Mouse (Mus musculus): ENCODE measurements around the gene AI481877. TPM values are rescaled to one million over a fixed set of nuclear protein-coding genes. Genes with fewer than 3 reads are reported as not detected.

AI481877 gene
- polyA plus RNA-seq, 1 experiment from 2014 or later = 0.15 TPM

- Histone ChIP-seq H3K36me3 (ENCODE audit: control insufficient read depth, insufficient read depth, low read length) (peaks cover 5% of the 10 kb centered on the region; the same call in 1 of the 2 replicates), H3K4me3 (replicated peaks; ENCODE audit: low read length) (no peak overlapping the region), H3K27ac (ENCODE audit: low read length) (no peak overlapping the region), H3K4me1 (ENCODE audit: control insufficient read depth, insufficient read depth, low read length) (no peaks in the 10 kb centered on the region), H3K9ac (ENCODE audit: low read length) (no peak overlapping the region), H3K9me3 (replicated peaks; ENCODE audit: control insufficient read depth, low read length) (0 out of 2 replicates have a peak, but pooled peaks cover 2% of the 10 kb centered on the region), H3K27me3 (ENCODE audit: control insufficient read depth, insufficient read depth, low read length) (no peaks in the 10 kb centered on the region), H3K4me2 (ENCODE audit: low read depth, low read length) (no peak overlapping the region)
- WGBS = 40% methylated on average over 3 of the region's 3 CpGs
- no peak for ATAC-seq (ENCODE audit: insufficient read depth, low FRiP score)
Observed at GRCm38 (mm10) chr4:59047222-59047621, 91.6 kb downstream of the AI481877 start.

DNA sequence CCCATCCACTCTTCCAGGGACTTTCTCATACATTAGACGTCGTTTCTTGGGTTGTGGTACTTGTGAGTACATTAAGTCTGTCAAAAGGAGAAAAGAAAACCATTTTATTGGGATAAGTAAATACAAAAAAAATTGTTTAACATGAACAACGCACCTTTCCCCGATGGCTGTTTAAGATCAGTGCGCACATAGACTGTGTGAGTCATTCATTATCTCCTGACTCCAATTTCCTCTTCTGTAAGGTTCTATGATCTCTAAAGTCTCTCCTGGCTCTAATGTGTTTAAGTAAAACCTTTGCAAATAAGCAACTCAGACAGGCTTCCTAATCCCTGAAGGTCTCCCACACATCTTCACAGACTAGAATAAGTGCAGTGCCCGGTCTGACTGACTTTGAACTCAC, 94.9 kb downstream of the AI481877 start:
- peaks cover 10% of the 10 kb centered on the region; the same call in 1 of the 2 replicates for H3K36me3 ChIP-seq (ENCODE audit: control insufficient read depth, insufficient read depth, low read length)
- no peak for ATAC-seq (ENCODE audit: insufficient read depth, low FRiP score)
- H3K27me3 ChIP-seq (ENCODE audit: control insufficient read depth, insufficient read depth, low read length) = no peaks in the 10 kb centered on the region
- no peak overlapping the region for H3K4me3 ChIP-seq (replicated peaks; ENCODE audit: low read length)
- H3K9ac ChIP-seq (ENCODE audit: low read length) = no peak overlapping the region
- no peaks in the 10 kb centered on the region for H3K4me1 ChIP-seq (ENCODE audit: control insufficient read depth, insufficient read depth, low read length)
- 52% methylated on average over 6 of the region's 6 CpGs for WGBS
- 0 out of 2 replicates have a peak, but pooled peaks cover 2% of the 10 kb centered on the region for H3K9me3 ChIP-seq (replicated peaks; ENCODE audit: control insufficient read depth, low read length)
- no peak overlapping the region for H3K4me2 ChIP-seq (ENCODE audit: low read depth, low read length)
- H3K27ac ChIP-seq (ENCODE audit: low read length) = no peak overlapping the region

GRCm38 (mm10) chr4:59043074-59043473, 95.7 kb downstream of the AI481877 start:
- Histone ChIP-seq H3K4me1 (ENCODE audit: control insufficient read depth, insufficient read depth, low read length) (no peaks in the 10 kb centered on the region), H3K4me3 (replicated peaks; ENCODE audit: low read length) (no peak overlapping the region), H3K4me2 (ENCODE audit: low read depth, low read length) (no peak overlapping the region), H3K9ac (ENCODE audit: low read length) (no peak overlapping the region), H3K27me3 (ENCODE audit: control insufficient read depth, insufficient read depth, low read length) (no peaks in the 10 kb centered on the region), H3K27ac (ENCODE audit: low read length) (no peak overlapping the region), H3K36me3 (ENCODE audit: control insufficient read depth, insufficient read depth, low read length) (peaks cover 10% of the 10 kb centered on the region; the same call in 1 of the 2 replicates), H3K9me3 (replicated peaks; ENCODE audit: control insufficient read depth, low read length) (0 out of 2 replicates have a peak, but pooled peaks cover 2% of the 10 kb centered on the region)
- 94% methylated on average over 5 of the region's 5 CpGs for WGBS
- no peak for ATAC-seq (ENCODE audit: insufficient read depth, low FRiP score)

- WGBS = 80% methylated on average over 11 of the region's 11 CpGs
- Histone ChIP-seq H3K4me2 (ENCODE audit: low read depth, low read length) (no peak overlapping the region), H3K4me3 (replicated peaks; ENCODE audit: low read length) (no peak overlapping the region), H3K9ac (ENCODE audit: low read length) (no peak overlapping the region), H3K27ac (ENCODE audit: low read length) (no peak overlapping the region), H3K4me1 (ENCODE audit: control insufficient read depth, insufficient read depth, low read length) (peaks cover 9% of the 10 kb centered on the region; the same call in 1 of the 2 replicates), H3K9me3 (replicated peaks; ENCODE audit: control insufficient read depth, low read length) (0 out of 2 replicates have a peak, but pooled peaks cover 2% of the 10 kb centered on the region), H3K36me3 (ENCODE audit: control insufficient read depth, insufficient read depth, low read length) (peaks cover 10% of the 10 kb centered on the region; the same call in 1 of the 2 replicates), H3K27me3 (ENCODE audit: control insufficient read depth, insufficient read depth, low read length) (no peaks in the 10 kb centered on the region)
- no peak for ATAC-seq (ENCODE audit: insufficient read depth, low FRiP score)
Observed at GRCm38 (mm10) chr4:59040397-59041287, 98.1 kb downstream of the AI481877 start.

- 76% methylated on average over 3 of the region's 3 CpGs for WGBS
- no peak overlapping the region for H3K4me3 ChIP-seq (replicated peaks; ENCODE audit: low read length)
Observed at GRCm38 (mm10) chr4:59037525-59037924, 101.3 kb downstream of the AI481877 start.

GRCm38 (mm10) chr4:59036490-59037127, 102.2 kb downstream of the AI481877 start:
- no peak overlapping the region for H3K4me3 ChIP-seq (replicated peaks; ENCODE audit: low read length)
- no peaks in the 10 kb centered on the region for H3K27me3 ChIP-seq (ENCODE audit: control insufficient read depth, insufficient read depth, low read length)
- H3K9ac ChIP-seq (ENCODE audit: low read length) = no peak overlapping the region
- H3K27ac ChIP-seq (ENCODE audit: low read length) = no peak overlapping the region; the same call in 1 of the 2 replicates
- H3K9me3 ChIP-seq (replicated peaks; ENCODE audit: control insufficient read depth, low read length) = no peaks in the 10 kb centered on the region
- peaks cover 9% of the 10 kb centered on the region; the same call in 1 of the 2 replicates for H3K4me1 ChIP-seq (ENCODE audit: control insufficient read depth, insufficient read depth, low read length)
- no peak; the same call in 1 of the 2 replicates for ATAC-seq (ENCODE audit: insufficient read depth, low FRiP score)
- peak overlapping the region; percentile 35; the same call in 1 of the 2 replicates for H3K4me2 ChIP-seq (ENCODE audit: low read depth, low read length)
- 0 out of 2 replicates have a peak, but pooled peaks cover 5% of the 10 kb centered on the region for H3K36me3 ChIP-seq (ENCODE audit: control insufficient read depth, insufficient read depth, low read length)
- WGBS = 49% methylated on average over 13 of the region's 13 CpGs

More at GRCm38 (mm10) chr4:59037525-59037924, 101.3 kb downstream of the AI481877 start:
- Histone ChIP-seq H3K27me3 (ENCODE audit: control insufficient read depth, insufficient read depth, low read length) (no peaks in the 10 kb centered on the region), H3K9me3 (replicated peaks; ENCODE audit: control insufficient read depth, low read length) (no peaks in the 10 kb centered on the region), H3K27ac (ENCODE audit: low read length) (no peak overlapping the region), H3K4me1 (ENCODE audit: control insufficient read depth, insufficient read depth, low read length) (peaks cover 9% of the 10 kb centered on the region; the same call in 1 of the 2 replicates), H3K9ac (ENCODE audit: low read length) (no peak overlapping the region), H3K4me2 (ENCODE audit: low read depth, low read length) (no peak overlapping the region), H3K36me3 (ENCODE audit: control insufficient read depth, insufficient read depth, low read length) (0 out of 2 replicates have a peak, but pooled peaks cover 5% of the 10 kb centered on the region)
- no peak for ATAC-seq (ENCODE audit: insufficient read depth, low FRiP score)

- Histone ChIP-seq H3K9ac (ENCODE audit: low read length) (peak overlapping the region; percentile 93), H3K4me1 (ENCODE audit: control insufficient read depth, insufficient read depth, low read length) (peaks cover 9% of the 10 kb centered on the region; the same call in 1 of the 2 replicates), H3K4me3 (replicated peaks; ENCODE audit: low read length) (peak overlapping the region; percentile 77), H3K27me3 (ENCODE audit: control insufficient read depth, insufficient read depth, low read length) (no peaks in the 10 kb centered on the region), H3K9me3 (replicated peaks; ENCODE audit: control insufficient read depth, low read length) (no peaks in the 10 kb centered on the region), H3K27ac (ENCODE audit: low read length) (no peak overlapping the region), H3K36me3 (ENCODE audit: control insufficient read depth, insufficient read depth, low read length) (0 out of 2 replicates have a peak, but pooled peaks cover 2% of the 10 kb centered on the region), H3K4me2 (ENCODE audit: low read depth, low read length) (peak overlapping the region; percentile 56)
- 57% methylated on average over 18 of the region's 18 CpGs for WGBS
- no peak; the same call in 1 of the 2 replicates for ATAC-seq (ENCODE audit: insufficient read depth, low FRiP score)
Observed at GRCm38 (mm10) chr4:59035786-59036350, 102.9 kb downstream of the AI481877 start.

GRCm38 (mm10) chr4:59034918-59035785, 103.6 kb downstream of the AI481877 start, which contains the start of gene Gng10:
TSS of gene Gng10 (plus strand) at chr4:59035088.
- H3K9ac ChIP-seq (ENCODE audit: low read length) = peak within 1 kb of the TSS; percentile 93
- H3K27ac ChIP-seq (ENCODE audit: low read length) = peak within 1 kb of the TSS; percentile 62; the same call in 1 of the 2 replicates
- peak; percentile 89 for ATAC-seq (ENCODE audit: insufficient read depth, low FRiP score)
- WGBS = 9% methylated on average over 76 of the region's 76 CpGs
- H3K27me3 ChIP-seq (ENCODE audit: control insufficient read depth, insufficient read depth, low read length) = no peaks in the 10 kb centered on the region
- H3K4me3 ChIP-seq (replicated peaks; ENCODE audit: low read length) = peak within 1 kb of the TSS; percentile 77
- H3K9me3 ChIP-seq (replicated peaks; ENCODE audit: control insufficient read depth, low read length) = no peaks in the 10 kb centered on the region
- H3K4me2 ChIP-seq (ENCODE audit: low read depth, low read length) = peak within 1 kb of the TSS; percentile 56
- H3K36me3 ChIP-seq (ENCODE audit: control insufficient read depth, insufficient read depth, low read length) = no peaks in the 10 kb centered on the region
- peaks cover 9% of the 10 kb centered on the region; the same call in 1 of the 2 replicates for H3K4me1 ChIP-seq (ENCODE audit: control insufficient read depth, insufficient read depth, low read length)
